Mouse (Mus musculus) adrenal gland, postnatal 10 days (tissue): ENCODE results near the gene Unc79. TPM values are rescaled to one million over a fixed set of nuclear protein-coding genes. Genes with fewer than 3 reads are reported as not detected.

Experiments
- DNase-seq: peaks from one replicate; pipeline ENCODE4 v3.0.0; 2021; ENCODE audit warnings: mixed read lengths
- total RNA-seq, 2 experiments: library from RNA; stranded (reverse); gene quantifications; 2 replicates each; pipeline ENCODE4 v1.2.3; 2021

Unc79 gene
- total RNA-seq, 2 experiments from 2014 or later: 3.0 to 6.2 TPM

DNA sequence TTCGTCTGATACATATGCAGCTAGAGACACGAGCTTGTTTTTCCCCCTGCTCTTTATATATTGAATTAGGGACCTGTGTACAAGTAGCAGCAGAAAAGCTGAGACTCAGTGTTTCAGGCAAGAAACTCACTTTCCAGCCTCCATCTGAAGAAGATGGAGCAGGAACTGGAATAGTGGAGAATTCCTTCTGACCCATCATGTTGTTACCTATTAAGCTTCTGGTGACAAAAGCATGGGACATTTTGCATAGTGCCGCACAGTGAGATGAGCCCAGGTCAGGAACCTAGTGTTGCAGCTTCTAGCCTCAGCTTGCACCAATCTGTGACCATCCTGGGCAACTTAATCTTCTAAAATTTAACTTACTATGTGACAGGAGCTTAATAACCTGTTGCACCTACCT is 92.7 kb downstream of the Unc79 start:
- DNase-seq: no peak

DNA sequence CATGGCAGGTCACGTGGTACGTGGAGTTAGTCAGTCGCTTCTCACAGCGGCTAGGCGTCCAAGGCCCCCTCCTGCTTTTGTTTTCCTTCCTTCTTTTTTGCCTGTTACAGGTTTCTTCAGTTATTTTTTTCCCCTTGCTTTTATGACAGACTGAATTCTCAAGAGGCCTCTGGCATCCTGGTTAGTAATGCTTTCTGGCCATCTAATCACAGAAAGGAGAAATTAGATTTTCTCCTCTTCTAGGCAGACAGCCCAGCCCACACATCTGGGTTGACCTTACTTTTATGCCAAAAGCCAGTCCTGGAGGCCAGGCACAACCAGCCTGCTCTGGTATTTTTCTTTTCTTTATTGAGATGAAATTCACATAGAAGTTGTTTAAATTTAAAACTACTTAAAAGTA is 94.1 kb downstream of the Unc79 start:
- DNase-seq: peak; percentile 36

DNA sequence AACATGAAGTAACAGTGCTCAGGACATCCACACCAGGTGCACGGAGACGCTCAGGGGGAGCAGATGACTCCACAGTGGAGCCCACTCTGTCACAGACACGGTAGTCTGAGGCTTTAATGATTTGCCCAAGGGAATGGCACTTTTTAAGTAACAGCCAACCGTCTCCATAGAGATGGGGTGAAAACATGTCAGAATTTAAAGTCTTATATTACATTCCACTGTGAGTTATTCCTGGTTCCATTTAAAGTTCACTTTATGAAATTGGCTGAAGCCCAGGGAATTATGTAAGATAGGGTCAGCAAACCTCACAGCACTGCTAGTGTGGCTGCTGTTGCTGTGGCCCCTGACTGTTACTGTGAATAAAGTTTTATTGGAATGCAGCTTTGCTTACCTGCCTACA is 95.8 kb downstream of the Unc79 start:
- no peak for DNase-seq

DNA sequence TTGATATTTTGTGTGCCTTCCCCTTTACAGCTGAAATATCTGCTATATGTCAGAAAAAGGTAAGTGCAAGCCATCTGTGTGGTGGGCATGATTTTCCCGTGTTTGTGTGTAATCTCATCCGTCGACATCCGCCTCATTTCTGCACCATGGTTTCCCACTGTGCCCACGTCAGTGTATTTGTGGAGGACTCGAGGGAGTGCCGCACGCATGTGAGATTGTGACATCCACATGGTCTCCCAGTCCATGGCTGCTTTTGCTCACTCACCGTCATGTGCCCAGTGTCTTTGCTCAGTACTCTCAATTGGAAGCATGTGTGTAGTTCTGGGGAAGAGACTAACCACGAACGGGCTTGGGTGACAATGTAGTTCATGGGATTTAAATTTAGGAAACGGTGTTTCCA is 101.2 kb downstream of the Unc79 start:
- DNase-seq: no peak

DNA sequence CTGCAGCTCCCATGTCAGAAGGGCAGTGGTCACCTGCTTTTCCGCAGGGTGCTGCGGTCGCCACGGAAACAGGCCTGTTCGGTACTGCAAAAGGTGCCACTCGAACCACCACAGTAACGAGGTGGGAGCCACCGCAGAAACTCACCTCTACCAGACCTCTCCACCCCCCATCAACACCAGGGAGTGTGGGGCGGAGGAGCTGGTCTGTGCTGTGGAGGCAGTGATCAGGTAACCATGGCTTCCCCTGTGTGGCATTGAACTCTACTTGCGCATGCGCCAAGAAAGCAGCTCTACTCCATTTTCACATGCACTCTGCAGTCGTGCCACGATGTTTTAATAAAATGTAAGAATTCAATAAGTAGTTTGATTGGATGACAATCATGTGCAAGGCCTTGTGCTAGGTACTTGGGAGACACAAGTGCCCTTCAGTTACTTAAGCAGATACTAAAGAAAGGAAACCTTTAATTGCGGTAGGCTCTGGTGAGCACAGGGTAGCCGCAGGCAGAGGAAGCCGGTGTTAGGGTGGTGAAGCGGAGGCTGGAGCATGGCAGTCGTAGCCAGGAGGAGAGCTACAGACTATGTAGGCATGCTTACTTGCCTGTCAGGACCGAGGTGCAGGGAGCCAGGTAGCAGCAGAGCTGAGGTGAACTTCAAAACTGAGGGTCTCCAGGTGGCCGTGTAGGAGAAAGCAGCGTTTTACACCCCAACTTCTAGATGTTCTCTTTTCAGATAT is 110.8 kb downstream of the Unc79 start:
- no peak for DNase-seq

DNA sequence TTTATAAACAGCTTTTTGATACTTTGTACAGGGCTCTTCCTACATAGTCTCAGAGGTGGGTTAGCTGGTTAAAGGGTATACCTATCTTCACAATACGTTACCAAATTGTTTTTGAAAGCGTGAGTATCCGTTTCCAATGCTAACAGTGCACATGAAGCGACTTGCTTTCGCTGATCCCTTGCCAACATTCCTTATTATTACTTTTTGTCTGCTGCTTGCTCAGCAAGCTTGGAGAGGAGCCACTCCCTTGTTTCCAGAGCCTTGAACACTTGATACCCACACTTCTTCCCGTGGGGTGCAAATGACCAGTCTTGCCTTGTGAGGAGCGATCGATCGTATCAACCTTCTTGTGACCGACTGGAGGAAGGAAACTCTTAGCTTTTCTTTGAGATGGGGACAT is 112.1 kb downstream of the Unc79 start:
- no peak for DNase-seq

DNA sequence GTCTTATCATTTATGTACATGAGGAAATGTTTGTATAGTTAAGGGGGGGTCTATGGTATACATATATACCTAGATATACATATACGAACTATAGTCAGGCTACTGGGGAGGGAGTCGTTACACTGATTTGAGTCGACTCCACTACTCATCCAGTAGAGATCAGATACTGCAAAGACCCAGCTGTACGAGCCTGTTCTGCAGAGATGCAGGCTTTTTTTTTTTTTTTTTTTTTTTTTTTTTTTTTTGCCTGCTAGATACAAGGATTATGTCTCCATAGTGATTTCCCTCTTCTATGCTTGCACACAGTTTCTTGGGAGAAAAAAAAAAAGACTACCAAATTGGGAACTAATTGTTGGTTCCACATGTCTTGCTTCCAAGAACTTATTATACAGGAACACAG is 113.5 kb downstream of the Unc79 start:
- DNase-seq: no peak

DNA sequence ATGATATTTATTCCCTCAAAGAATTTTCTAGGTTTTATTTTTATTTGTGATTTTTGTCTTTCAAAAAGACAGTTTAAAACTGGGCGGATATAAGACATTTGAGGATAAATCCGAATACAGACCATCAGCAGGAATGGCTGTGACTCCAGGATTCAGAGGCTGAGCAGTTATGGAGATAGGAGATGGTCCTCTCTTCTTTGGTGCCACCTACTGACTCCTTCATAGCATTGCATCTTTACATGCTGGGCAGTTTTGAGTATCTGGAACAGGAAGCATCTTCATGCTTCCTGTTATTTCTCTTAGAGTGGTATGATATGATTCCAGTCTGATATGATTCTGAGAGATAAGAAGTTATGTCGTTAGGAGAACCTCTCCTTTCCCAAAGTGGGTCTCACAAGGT is 116.3 kb downstream of the Unc79 start:
- peak; percentile 27 for DNase-seq

DNA sequence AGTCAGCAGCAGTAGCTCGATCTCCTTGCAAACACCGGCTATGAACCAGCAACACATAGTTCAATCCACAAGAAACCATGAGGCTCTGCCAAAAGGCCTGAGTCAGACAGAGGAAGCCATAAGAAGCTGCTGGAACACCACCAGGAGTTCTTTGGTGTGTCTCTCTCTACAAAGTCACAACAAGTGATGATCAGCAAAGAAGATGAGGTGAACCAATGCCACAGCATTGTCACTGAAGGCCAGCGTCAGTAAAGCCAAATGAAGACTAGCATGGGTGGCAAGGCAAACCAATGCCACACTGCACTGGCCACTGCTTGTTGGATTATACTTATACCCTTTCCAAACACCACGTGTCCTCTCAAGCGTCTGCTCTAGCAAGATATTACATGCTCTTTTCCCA is 119.5 kb downstream of the Unc79 start:
- no peak for DNase-seq

DNA sequence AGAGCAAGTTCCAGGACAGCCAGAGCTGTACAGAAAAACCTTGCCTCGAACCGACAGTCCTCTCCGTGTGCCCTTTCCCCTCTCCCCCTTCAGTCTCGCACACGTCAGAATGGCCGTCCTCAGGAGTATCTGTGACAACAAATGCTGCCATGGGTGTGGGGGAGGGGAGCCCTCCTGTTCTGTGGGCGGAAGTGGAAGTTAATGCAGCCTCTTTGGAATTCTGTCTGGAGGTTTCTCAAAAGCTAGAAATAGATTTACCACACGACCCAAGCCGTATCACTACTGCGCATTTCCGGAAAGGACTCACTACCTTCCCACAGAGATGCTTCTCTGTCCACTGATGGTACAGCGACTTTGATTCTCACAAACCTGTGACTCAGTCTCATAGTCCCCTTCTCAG is 120.9 kb downstream of the Unc79 start:
- DNase-seq: no peak

DNA sequence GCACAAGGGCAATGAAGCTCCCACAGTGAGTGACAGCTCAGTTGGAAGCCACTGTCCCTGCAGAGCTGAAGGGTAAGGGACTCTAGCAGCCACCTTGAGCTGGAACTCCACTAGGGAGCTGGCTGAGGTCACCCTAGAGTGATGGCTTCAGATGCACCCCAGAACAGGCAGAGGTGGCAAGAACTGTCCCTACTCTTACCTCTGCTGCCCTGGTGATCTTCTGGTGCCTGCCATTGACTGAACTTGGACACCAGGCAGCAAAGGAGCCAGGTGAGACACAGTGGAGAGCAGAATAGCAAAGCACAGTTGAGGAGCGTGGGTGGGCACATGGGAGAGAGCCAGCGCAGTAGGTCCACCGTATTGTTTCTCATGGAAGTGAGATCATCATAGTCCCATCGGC is 125.3 kb downstream of the Unc79 start:
- DNase-seq: no peak

DNA sequence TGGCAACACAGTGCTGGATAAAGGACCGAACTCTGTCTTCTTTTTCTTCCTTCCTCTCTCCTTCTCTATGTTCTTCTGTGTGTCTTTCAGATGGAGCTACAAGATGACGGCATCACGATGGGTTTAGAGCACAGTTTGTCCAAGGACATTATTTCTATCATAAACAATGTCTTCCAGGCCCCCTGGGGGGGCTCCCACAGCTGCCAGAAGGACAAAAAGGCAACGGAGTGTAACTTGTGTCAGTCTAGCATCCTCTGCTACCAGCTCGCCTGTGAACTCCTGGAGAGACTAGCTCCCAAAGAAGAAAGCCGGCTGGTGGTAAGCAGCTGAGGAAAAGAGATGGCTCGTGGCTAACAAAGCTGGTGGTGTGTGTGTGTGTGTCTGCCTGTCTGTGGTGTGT is 130.1 kb downstream of the Unc79 start:
- no peak for DNase-seq

DNA sequence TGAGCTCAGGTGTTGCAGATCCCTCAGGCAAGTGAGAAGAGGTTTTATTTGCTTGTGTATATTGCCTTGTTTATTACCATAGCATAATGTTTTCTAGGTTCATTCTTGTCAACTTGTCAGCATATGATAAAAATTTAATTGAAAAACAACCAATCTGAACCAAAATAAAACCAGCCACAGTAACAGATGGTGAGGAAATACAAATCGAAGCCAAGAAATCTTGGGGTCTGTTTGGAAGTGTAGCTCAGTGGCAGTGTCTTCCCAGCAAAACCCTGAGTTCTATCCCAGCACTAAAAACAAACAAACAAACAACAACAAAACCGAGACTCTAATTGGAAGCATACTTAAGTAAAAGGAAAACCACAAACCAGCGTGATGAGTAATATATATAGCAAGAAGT is 131.4 kb downstream of the Unc79 start:
- DNase-seq: no peak

DNA sequence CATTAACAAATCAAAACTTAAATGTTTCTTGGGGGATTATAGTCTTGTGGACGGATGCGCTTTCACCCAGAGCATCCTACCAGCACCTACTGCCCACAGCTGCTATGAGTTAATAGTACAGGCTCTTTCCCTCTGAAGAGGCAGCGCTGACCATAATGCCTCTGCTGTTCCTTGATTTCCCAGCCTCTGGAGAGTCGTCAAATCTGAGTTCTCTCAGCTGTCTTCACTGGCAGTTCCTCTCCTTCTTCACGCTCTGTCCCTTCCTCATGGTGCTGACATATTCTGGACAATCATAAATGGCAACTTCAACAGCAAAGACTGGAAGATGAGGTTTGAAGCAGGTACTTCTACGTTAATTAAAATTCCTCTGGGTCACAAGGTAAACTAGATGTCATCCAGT is 143.2 kb downstream of the Unc79 start:
- no peak for DNase-seq

DNA sequence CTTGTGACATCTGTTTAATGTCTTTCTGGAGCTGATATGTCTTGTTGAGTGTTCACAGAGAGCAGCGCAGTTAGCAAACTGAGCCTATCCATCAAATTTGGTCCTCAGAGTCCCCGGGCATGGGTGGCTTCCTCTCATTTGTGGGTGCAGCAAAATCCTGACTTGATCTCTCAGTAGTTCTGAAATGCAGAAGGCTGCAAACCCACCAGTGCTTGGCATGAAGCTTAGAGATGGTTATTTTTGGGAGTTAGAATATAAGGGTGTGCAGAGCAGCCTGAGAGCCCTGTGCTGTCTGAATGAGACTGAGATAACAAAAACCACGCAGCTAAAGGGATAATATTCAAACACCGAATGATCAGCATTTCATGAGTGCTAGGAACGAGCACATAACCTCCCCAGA is 146.5 kb downstream of the Unc79 start:
- DNase-seq: no peak

DNA sequence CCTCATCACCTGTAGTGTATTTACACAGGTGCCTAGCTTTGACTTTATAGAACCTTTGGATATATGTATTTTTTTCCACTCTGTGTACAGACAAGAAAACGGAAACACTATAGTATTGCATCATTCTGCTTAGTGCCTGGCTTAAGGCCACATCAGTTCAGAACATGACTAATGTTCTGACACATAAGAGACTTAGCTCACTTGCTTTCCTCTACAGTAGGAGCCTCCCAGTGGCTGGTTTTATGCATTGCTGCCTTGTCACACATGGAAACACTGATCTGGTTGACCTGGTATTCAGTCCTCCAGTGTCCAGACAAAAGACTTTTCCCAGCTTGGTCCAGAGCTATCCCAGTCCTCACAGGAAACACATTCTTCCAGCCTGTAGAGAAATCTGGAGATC is 150.5 kb downstream of the Unc79 start:
- peak; percentile 65 for DNase-seq

DNA sequence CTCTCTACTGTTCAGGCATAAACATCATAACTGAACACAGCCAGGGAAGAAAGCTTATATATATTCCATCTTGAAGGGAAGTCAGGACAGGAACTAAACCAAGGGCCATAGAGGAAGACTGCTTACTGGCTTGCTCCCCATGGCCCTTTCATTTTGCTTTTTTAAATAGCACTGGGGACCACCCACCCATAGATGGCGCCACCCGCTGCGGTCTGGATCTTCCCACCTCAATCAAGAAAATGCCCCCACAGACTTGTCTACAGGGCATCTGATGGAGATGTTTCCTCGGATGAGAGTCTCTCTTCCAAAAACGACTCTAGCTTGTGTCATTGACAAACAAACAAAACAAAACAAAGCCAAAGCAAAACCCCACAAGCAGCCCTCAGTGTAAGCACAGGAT is 151.4 kb downstream of the Unc79 start:
- DNase-seq: no peak

DNA sequence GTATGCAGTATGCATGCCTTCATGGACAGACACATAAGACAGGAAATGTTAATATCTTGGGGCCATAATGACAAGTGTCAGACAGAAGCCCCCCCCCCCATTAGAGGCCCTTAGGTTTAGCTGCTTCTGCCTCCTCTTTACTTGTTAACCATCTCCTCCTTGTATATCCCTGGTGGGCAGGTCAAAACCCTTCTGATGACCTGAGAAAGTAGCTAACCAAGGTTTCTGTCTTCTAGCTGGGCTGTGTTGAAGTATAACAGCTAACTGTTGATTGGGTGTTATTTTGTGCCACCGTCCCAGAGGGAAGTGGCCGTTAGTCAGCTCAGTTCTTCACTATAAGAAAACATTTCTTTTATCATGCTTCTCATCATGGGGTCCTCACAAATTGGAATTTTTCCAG is 154.4 kb downstream of the Unc79 start:
- no peak for DNase-seq

DNA sequence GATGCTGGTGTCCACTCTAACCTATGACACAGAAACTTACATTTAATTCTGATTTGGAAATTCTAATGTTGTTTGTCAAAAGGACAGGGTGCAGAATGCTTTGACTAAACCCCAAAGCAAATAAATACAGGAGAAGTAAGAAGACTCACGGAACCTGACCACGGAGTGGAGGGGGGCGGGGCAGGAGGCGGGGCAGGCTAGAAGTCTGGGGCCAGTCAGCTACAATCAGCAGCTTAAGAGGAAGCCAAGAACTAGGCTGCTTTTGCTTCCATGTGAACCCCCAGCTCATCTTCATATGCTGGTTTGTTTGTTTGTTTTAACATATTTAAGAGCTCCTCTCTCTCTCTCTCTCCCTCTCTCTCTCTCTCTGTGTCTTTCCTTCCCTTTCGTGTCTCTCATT is 154.9 kb downstream of the Unc79 start:
- DNase-seq: peak; percentile 24

DNA sequence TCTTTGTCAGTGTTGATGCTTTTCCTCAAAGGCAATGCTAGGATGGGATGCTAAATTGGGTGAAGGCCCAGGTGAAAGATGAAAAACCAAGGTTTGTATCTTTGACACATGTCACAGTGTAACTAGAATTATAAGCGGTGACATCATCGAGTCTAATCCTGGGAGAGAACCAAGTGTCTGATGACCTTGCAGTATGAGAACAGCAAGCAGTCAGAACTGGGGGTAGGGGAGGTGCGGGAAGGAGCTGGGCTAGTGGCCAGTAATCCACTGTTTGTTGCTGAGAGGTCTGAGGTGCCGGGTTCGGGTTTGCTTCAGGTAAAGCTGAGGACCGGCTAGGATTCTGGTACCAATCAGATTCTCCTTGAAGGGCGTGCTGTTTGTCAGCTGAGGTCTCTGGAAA is 160.6 kb downstream of the Unc79 start:
- DNase-seq: peak; percentile 29

DNA sequence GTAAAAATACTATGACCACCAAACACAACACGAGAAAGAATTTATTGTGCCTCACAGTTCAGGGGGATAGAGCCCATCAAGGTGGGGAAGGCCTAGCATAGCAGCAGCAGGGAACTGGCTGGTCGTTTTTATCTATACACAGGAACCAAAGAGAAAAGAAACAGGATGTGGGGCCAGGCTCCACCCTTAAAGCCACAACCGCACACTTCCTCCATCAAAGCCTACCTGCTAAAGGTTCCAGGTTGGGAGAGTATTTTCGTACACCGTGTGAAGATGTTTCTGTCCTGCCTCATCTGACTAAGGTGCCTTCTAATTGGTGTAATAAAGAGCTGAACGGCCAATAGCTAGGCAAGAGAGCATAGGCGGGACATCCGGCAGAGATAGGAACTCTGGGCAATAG is 168.0 kb downstream of the Unc79 start:
- DNase-seq: no peak

DNA sequence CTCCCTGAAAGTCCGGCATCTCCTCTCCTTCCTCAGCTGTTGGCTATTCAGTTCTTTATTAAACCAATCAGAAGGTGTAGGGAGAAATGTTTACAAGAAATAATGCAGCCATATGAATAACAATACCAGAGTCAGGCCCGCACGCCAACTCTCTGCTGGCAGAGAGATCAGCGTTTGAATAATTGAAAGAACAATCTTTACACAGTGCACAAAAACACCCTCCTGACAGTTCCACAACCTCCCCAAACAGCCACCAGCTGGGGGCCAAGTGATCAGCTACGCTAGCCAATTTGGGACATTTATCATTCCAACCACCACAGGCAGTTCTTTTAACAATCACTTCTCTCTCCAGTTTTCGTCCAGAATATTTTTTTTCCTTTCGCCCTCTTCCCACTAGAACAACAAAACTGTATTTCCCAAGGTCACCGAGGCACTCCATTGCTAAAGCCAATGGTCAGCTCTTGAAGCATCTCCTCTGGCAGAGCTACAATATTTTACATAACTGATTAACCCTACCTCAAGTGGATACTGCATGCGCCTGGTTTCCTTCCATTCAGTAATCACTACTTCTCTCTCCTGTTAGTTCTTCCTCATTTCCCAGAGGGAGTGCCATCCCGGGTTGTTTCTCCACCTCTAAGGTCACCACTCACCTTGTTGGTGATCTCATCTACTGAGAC is 169.0 kb downstream of the Unc79 start:
- DNase-seq: no peak

DNA sequence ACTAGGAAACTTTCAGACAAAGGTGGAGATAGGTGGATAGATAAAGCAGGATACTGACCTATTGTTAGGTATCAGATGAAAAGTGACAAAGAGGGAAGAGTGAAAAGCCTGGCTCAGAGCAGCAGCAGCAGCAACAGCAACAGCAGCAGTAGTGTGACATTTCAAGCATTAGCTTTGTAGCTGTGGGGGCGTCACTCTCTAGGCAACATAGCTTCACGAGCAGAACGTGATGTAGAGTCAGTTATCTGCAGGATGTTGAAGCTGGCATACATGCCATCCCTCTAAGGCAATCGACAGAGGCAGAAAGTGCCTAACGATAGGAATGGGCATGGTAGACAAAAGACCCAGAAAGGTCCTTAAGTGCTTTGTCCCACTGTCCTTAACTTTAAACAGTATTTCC is 173.3 kb downstream of the Unc79 start:
- DNase-seq: no peak

DNA sequence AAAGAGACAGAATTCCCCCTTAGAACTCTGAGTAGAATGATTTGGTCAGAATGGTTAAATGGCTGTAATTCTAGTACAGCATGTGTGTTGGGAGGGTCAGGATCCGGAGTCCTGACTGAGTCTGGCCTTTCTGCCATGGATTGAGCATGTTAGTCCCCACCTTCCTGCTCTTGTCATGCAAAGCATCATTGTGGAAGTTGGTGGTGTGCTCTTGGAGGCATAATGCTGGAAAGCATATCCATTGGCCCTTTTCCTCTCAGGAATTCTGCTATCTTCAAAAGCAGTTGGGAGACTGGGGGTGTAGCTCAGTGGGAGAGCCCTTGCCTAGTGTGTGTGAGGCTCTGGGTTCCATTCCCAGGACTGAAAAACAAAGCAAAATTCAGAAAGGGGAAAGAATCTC is 175.2 kb downstream of the Unc79 start:
- no peak for DNase-seq
